Mouse (Mus musculus) 3T3-L1 (cell line): ENCODE results near the gene Abhd14b.

Source experiments
- DNase-seq: peaks from one replicate; pipeline ENCODE4 v3.0.0-alpha.2; 2015; ENCODE audit warnings: low read depth, low spot score

Gene Abhd14b

GRCm38 (mm10) chr9:106447348-106447747 lies at the start of gene Abhd14b, which contains the start of gene Abhd14a:
Gene Abhd14b (plus strand): TSS chr9:106447459.
Gene Abhd14a (minus strand): TSS chr9:106447678.
- peak; percentile 93 for DNase-seq

- no peak for DNase-seq
These were observed 49.5 kb upstream of the Abhd14b start for GRCm38 (mm10) chr9:106397733-106398132.

GRCm38 (mm10) chr9:106398667-106399311 lies 48.5 kb upstream of the Abhd14b start:
- DNase-seq = no peak

GRCm38 (mm10) chr9:106399808-106400207 lies 47.5 kb upstream of the Abhd14b start:
- DNase-seq = no peak

- no peak for DNase-seq
These were observed 45.1 kb upstream of the Abhd14b start for GRCm38 (mm10) chr9:106402149-106402548.

- DNase-seq = no peak
These were observed 44.5 kb upstream of the Abhd14b start for GRCm38 (mm10) chr9:106402607-106403375.

- peak; percentile 58 for DNase-seq
These were observed 42.0 kb upstream of the Abhd14b start for GRCm38 (mm10) chr9:106405275-106405674.

GRCm38 (mm10) chr9:106406443-106407078 lies 40.7 kb upstream of the Abhd14b start:
- no peak for DNase-seq

GRCm38 (mm10) chr9:106409096-106409495 lies 38.2 kb upstream of the Abhd14b start:
- DNase-seq = no peak

GRCm38 (mm10) chr9:106410086-106410650 lies 37.1 kb upstream of the Abhd14b start:
- no peak for DNase-seq

- no peak for DNase-seq
These were observed 36.1 kb upstream of the Abhd14b start for GRCm38 (mm10) chr9:106411091-106411594.

GRCm38 (mm10) chr9:106411729-106412128 lies 35.5 kb upstream of the Abhd14b start:
- no peak for DNase-seq

GRCm38 (mm10) chr9:106412210-106412609 lies 35.0 kb upstream of the Abhd14b start:
- DNase-seq = peak; percentile 32

- DNase-seq = no peak
These were observed 33.7 kb upstream of the Abhd14b start for GRCm38 (mm10) chr9:106413606-106414005.

- no peak for DNase-seq
These were observed 30.4 kb upstream of the Abhd14b start for GRCm38 (mm10) chr9:106416826-106417225.

- DNase-seq = peak; percentile 81
These were observed 29.2 kb upstream of the Abhd14b start for GRCm38 (mm10) chr9:106417841-106418625.

GRCm38 (mm10) chr9:106420608-106421007 lies 26.7 kb upstream of the Abhd14b start:
- no peak for DNase-seq

- no peak for DNase-seq
These were observed 26.0 kb upstream of the Abhd14b start for GRCm38 (mm10) chr9:106421033-106421864.

- peak; percentile 90 for DNase-seq
These were observed 25.4 kb upstream of the Abhd14b start for GRCm38 (mm10) chr9:106421865-106422160.

- DNase-seq = peak; percentile 33
These were observed 18.5 kb upstream of the Abhd14b start for GRCm38 (mm10) chr9:106428719-106429220.
